Mouse (Mus musculus) forebrain, embryonic 10.5 days (tissue): ENCODE data around the gene Gtf2i. TPM values are rescaled to one million over a fixed set of nuclear protein-coding genes. Genes with fewer than 3 reads are reported as not detected.
"Not testable (repeated sequence)": the region's sequence is repeated elsewhere in the genome, so short reads cannot be mapped to it uniquely, and the experiment has no call there.

ENCODE experiments used
- DNase-seq: peaks from one replicate; pipeline ENCODE4 v3.0.0-alpha.2; 2017; ENCODE audit warnings: low spot score; ENCODE audit errors: extremely low spot score
- H3K27ac ChIP-seq: fragments of 300-500 bp; sonication (generic); 2 replicates; pipeline ENCODE4 v1.5.1; 2016; ENCODE audit warnings: mild to moderate bottlenecking
- H3K27me3 ChIP-seq: fragments of 300-500 bp; sonication (generic); 2 replicates; pipeline ENCODE4 v1.6.1; 2016; ENCODE audit warnings: mild to moderate bottlenecking; ENCODE audit not compliant: poor library complexity, severe bottlenecking
- H3K36me3 ChIP-seq: fragments of 300-500 bp; sonication (generic); replicated peaks from 2 replicates; pipeline ENCODE4 v1.6.1; 2016; ENCODE audit warnings: mild to moderate bottlenecking, moderate library complexity
- H3K4me1 ChIP-seq: fragments of 300-500 bp; sonication (generic); 2 replicates; pipeline ENCODE4 v1.6.1; 2016
- H3K4me3 ChIP-seq: fragments of 300-500 bp; sonication (generic); 2 replicates; pipeline ENCODE4 v1.5.1; 2016; ENCODE audit warnings: mild to moderate bottlenecking, moderate library complexity
- H3K9me3 ChIP-seq: fragments of 300-500 bp; sonication (generic); 2 replicates; pipeline ENCODE4 v1.6.1; 2016; ENCODE audit warnings: mild to moderate bottlenecking, moderate library complexity
- WGBS: fragments of 180-500 bp; shearing (Covaris S2); methylation state at CpG from one replicate; pipeline ENCODE4 v1.1.7; 2016; 5-methylcytosine and 5-hydroxymethylcytosine counted together
- polyA plus RNA-seq: library from polyadenylated mRNA; unstranded; fragments of >200 nt; fragmentation: Nextera tagmentation; extraction: Ambion mirVana; gene quantifications from 2 replicates; pipeline ENCODE4 v1.2.1, GENCODE M21; 2016

Gtf2i gene
- polyA plus RNA-seq, 1 experiment from 2014 or later, result 178 TPM

DNA sequence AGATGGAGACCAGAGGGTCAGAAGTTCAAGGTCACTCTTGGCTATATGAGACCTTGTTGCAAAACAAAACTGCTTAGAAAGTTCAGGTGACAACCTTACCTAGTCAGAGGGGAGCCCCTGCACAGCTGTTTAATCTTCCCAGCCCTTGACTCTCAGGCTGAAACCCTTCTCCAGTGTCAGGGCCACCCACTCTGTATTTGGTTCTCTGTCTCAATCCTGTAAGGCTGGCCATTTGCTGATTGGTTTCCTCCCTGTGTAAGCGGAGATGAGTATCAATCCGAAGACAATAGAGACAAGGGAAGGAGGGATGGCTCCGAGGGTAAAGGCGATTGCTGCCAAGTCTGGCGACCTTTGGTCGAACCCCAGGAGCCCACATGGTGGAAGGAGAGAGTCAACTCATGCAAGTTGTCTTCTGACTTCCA lies 25.6 kb upstream of the Gtf2i start:
- Histone ChIP-seq H3K4me1 (peaks cover 7% of the 10 kb centered on the region), H3K36me3 (no peaks in the 10 kb centered on the region), H3K27ac (0 out of 2 replicates have a peak overlapping the region, but pooled peaks have one; percentile 30), H3K27me3 (no peaks in the 10 kb centered on the region), H3K4me3 (no peak overlapping the region), H3K9me3 (no peaks in the 10 kb centered on the region)
- DNase-seq, result no peak
- 23% methylated on average over 6 of the region's 6 CpGs for WGBS

DNA sequence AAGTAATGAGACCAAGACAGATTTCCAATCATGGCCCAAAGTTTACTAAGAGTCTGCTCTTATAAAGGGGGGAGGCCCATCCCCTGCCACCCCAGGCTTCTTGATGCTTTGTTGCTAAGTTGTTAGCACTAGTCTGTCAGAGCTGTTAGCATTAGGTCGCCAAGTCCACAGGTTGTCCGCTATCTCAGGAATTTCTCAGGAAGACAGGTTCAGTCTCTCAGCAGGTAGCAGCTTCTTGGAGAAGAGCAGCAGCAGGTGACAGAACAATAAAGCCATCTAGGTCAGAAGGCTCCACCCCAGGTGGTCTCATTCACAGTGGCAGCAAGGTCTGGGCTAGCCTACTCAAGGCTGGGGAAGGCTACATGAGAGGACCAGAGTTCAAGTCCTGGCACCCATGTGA lies 22.5 kb upstream of the Gtf2i start:
- H3K36me3 ChIP-seq, DNase-seq, H3K27me3 ChIP-seq, H3K9me3 ChIP-seq, H3K4me3 ChIP-seq, H3K27ac ChIP-seq: not testable (repeated sequence)
- H3K4me1 ChIP-seq, result peaks cover 15% of the 10 kb centered on the region
- 68% methylated on average over 2 of the region's 2 CpGs for WGBS

DNA sequence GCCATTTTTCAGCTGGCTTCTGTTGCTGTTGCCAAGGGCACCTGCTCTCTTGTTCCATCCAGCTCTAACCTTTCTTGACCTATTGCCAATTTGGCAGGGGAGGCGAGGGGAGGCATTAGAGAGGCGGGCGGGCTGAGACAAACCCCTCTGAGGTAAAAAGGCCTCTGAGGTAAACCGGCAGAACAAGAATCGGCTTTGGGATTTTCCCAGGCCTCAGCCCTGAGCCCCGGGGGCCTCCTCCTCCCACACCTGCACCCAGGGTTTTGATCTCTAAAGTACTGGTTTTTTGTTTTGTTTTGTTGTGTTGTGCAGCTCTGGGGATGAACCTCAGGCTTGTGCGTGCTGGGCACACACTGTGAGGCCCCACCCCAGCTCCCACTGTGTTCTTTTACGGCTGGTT lies 18.2 kb upstream of the Gtf2i start:
- WGBS, result 30% methylated on average over 8 of the region's 8 CpGs
- H3K4me3 ChIP-seq, result no peak overlapping the region
- no peak for DNase-seq
- peak overlapping the region; percentile 74 for H3K27ac ChIP-seq
- no peaks in the 10 kb centered on the region for H3K27me3 ChIP-seq
- H3K9me3 ChIP-seq, result no peaks in the 10 kb centered on the region
- H3K36me3 ChIP-seq, result no peaks in the 10 kb centered on the region
- H3K4me1 ChIP-seq, result peaks cover 15% of the 10 kb centered on the region

DNA sequence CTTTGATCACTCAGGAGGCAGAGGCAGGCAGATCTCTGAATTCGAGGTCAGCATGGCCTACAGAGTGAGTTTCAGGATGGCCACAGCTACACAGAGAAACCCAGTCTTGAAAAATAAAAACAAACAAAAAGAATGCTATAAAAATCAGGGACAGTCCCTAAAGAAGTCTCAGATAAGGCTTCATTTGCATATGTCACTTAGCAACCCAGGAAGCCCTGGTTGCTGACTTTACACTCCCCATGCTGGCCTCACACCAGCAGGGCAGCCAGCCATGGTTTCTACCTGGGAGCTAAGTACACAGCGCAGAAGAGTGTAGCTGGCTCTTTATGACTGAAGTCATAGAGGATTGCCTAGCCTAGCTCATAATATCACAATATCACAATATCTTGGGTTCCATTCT lies 15.5 kb upstream of the Gtf2i start:
- DNase-seq, result no peak
- no peaks in the 10 kb centered on the region for H3K36me3 ChIP-seq

DNA sequence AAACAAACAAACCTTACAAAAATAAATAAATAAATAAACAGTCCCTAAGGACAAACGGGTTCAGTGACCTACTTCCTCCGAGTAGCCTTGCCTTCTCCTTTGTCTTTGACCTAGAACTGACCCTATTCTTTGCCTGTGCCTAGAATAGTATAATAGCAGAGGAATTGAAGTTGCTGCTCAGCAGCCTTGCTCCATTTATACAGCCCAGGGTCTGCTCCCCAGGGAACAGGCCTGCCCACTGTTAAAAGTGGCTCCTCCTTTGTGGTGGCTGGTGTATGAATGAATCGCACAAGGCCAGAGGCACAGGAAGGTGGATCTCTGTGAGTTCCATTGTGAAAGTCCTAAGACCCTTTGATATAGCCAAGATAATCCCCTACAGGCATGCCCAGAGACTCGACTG lies 14.8 kb upstream of the Gtf2i start:
- Histone ChIP-seq H3K4me1 (peaks cover 15% of the 10 kb centered on the region), H3K4me3 (no peak overlapping the region), H3K27me3 (no peaks in the 10 kb centered on the region), H3K36me3 (no peaks in the 10 kb centered on the region), H3K27ac (peak overlapping the region; percentile 48; the same call in 1 of the 2 replicates), H3K9me3 (no peaks in the 10 kb centered on the region)
- DNase-seq, result no peak
- 37% methylated on average over 4 of the region's 4 CpGs for WGBS

More for the DNA sequence above, 15.5 kb upstream of the Gtf2i start:
- WGBS, result 86% methylated on average over 2 of the region's 2 CpGs
- Histone ChIP-seq H3K4me3 (no peak overlapping the region), H3K27ac (no peak overlapping the region), H3K4me1 (peaks cover 15% of the 10 kb centered on the region), H3K9me3 (no peaks in the 10 kb centered on the region), H3K27me3 (no peaks in the 10 kb centered on the region)

GRCm38 (mm10) chr5:134328482-134329001 lies 14.0 kb upstream of the Gtf2i start:
- no peak for DNase-seq
- H3K27ac ChIP-seq, result no peak overlapping the region
- H3K9me3 ChIP-seq, result no peaks in the 10 kb centered on the region
- no peaks in the 10 kb centered on the region for H3K36me3 ChIP-seq
- H3K27me3 ChIP-seq, result no peaks in the 10 kb centered on the region
- H3K4me3 ChIP-seq, result no peak overlapping the region
- peaks cover 20% of the 10 kb centered on the region for H3K4me1 ChIP-seq
- 93% methylated on average over 6 of the region's 6 CpGs for WGBS

- H3K4me3 ChIP-seq, result no peak overlapping the region
- peaks cover 26% of the 10 kb centered on the region for H3K4me1 ChIP-seq
- WGBS, result 85% methylated on average over 13 of the region's 13 CpGs
- no peak for DNase-seq
- no peak overlapping the region for H3K27ac ChIP-seq
- no peaks in the 10 kb centered on the region for H3K9me3 ChIP-seq
- H3K27me3 ChIP-seq, result no peaks in the 10 kb centered on the region
- no peaks in the 10 kb centered on the region for H3K36me3 ChIP-seq
Measured at GRCm38 (mm10) chr5:134325856-134326566, 11.5 kb upstream of the Gtf2i start.

- Histone ChIP-seq H3K36me3 (no peaks in the 10 kb centered on the region), H3K4me1 (peaks cover 19% of the 10 kb centered on the region), H3K4me3 (no peak overlapping the region), H3K27ac (no peak overlapping the region), H3K27me3 (no peaks in the 10 kb centered on the region), H3K9me3 (no peaks in the 10 kb centered on the region)
- whole genome bisulfite sequencing, result 29% methylated on average over 2 of the region's 2 CpGs
- DNase-seq, result no peak
Measured at GRCm38 (mm10) chr5:134323869-134324268, 9.3 kb upstream of the Gtf2i start.

DNA sequence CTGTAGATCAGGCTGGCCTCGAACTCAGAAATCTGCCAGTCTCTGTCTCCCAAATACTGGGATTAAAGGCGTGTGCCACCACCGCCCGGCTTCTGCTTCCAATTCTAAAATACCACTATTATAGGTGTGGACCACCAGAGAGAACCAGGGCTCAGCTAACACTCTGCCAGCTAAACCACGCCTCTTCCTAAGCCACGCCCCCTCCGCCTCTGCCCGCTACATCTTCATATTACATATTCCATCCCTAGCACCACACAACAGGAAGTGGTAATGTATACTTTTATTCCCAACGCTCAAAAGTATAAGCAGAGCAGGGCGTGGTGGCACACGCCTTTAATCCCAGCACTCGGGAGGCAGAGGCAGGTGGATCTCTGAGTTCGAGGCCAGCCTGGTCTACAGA lies 8.8 kb upstream of the Gtf2i start:
- no peaks in the 10 kb centered on the region for H3K36me3 ChIP-seq
- no peaks in the 10 kb centered on the region for H3K27me3 ChIP-seq
- H3K4me1 ChIP-seq, result peaks cover 22% of the 10 kb centered on the region
- H3K27ac ChIP-seq, result no peak overlapping the region
- H3K9me3 ChIP-seq, result no peaks in the 10 kb centered on the region
- DNase-seq, result no peak
- H3K4me3 ChIP-seq, result no peak overlapping the region
- 91% methylated on average over 13 of the region's 13 CpGs for WGBS

DNA sequence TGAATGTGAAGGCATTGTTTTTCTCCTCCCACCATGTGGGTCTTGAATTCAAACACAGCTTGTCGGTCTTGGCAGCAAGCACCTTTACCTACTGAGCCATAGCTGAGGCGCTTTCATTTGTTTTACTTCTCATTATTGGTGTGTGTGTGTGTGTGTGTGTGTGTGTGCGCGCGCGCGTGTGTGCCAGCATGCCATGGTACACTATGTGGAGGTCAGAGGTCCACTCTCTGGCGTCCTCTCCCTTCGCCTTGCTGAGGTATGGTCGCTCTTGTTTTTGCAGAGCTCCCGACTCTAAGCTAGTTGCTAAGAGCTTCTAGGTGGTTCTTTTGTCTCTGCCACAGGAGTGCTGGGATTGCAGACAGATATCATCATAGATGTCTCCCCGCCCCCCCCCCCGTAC lies 7.8 kb upstream of the Gtf2i start:
- WGBS, result 90% methylated on average over 13 of the region's 13 CpGs
- no peak for DNase-seq
- Histone ChIP-seq H3K9me3 (no peaks in the 10 kb centered on the region), H3K4me3 (no peak overlapping the region), H3K36me3 (no peaks in the 10 kb centered on the region), H3K4me1 (peaks cover 24% of the 10 kb centered on the region), H3K27ac (peak overlapping the region; percentile 44; the same call in 1 of the 2 replicates), H3K27me3 (peaks cover 8% of the 10 kb centered on the region)

GRCm38 (mm10) chr5:134321699-134322098 lies 7.1 kb upstream of the Gtf2i start:
- no peaks in the 10 kb centered on the region for H3K36me3 ChIP-seq
- H3K27me3 ChIP-seq, result peaks cover 13% of the 10 kb centered on the region
- H3K4me3 ChIP-seq, result no peak overlapping the region
- peaks cover 30% of the 10 kb centered on the region for H3K4me1 ChIP-seq
- peak overlapping the region; percentile 44; the same call in 1 of the 2 replicates for H3K27ac ChIP-seq
- no peaks in the 10 kb centered on the region for H3K9me3 ChIP-seq
- DNase-seq, result no peak
- 81% methylated on average over 7 of the region's 7 CpGs for WGBS

GRCm38 (mm10) chr5:134318903-134319302 lies 4.3 kb upstream of the Gtf2i start:
- Histone ChIP-seq H3K4me1 (peaks cover 43% of the 10 kb centered on the region), H3K36me3 (no peaks in the 10 kb centered on the region), H3K4me3 (no peak overlapping the region), H3K9me3 (no peaks in the 10 kb centered on the region), H3K27me3 (peaks cover 13% of the 10 kb centered on the region), H3K27ac (no peak overlapping the region)
- 87% methylated on average over 6 of the region's 6 CpGs for WGBS
- DNase-seq, result no peak

DNA sequence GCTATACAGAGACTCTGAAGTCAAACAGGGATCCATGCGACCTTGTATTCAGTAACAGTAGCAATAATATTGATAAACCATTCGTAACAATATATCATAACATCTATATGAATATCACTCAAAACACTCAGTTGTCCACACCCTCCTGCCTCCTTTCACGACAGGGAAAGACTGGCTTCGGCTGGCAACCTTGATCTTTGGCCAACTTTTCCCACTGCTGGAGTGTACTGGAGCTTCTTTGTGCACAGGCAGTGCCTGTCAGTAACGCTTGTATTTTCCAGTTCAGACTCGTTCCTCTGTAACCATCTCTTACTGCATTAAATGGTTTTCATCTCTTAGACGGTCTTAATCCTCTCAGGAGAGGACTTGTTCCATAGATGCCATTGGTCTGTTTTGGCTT lies 2.2 kb upstream of the Gtf2i start:
- H3K9me3 ChIP-seq, result no peaks in the 10 kb centered on the region
- H3K36me3 ChIP-seq, result peaks cover 5% of the 10 kb centered on the region
- H3K4me3 ChIP-seq, result no peak overlapping the region; the same call in 1 of the 2 replicates
- no peak for DNase-seq
- peaks cover 13% of the 10 kb centered on the region for H3K27me3 ChIP-seq
- peaks cover 43% of the 10 kb centered on the region for H3K4me1 ChIP-seq
- H3K27ac ChIP-seq, result peak overlapping the region; percentile 100
- 66% methylated on average over 7 of the region's 7 CpGs for WGBS
